Mouse (Mus musculus) Patski (cell line): ENCODE measurements at regions not wholly inside any gene's neighbourhood (a gene's known extent, or its start where the extent isn't known, plus 50 kb on each side); places are given as distances from the start of the nearest gene placed in this dataset.

Source experiments
- ATAC-seq: fragments of 100-300 bp; one replicate; pipeline ENCODE4 v1.8.0; 2021
- CTCF ChIA-PET: fragments of 350-600 bp; sonication (Branson Sonifier 250); formaldehyde crosslinking; loops from one replicate; lab custom pipeline; 2022; ENCODE audit warnings: inconsistent platforms; lab: Charles Lee
- POLR2A ChIA-PET: fragments of 350-600 bp; sonication (Branson Sonifier 250); formaldehyde crosslinking; loops from one replicate; lab custom pipeline; 2022; ENCODE audit warnings: antibody characterized with exemption, inconsistent platforms; lab: Charles Lee
- DNase-seq: peaks from one replicate; pipeline ENCODE4 v3.0.0-alpha.2; 2011; ENCODE audit warnings: low read depth, low spot score
- H3K27me3 ChIP-seq: fragments of 371-371 bp; one replicate; pipeline ENCODE4 v1.5.1; 2021
- CTCF ChIP-seq: fragments of 100-300 bp; IDR thresholded peaks from one replicate; pipeline ENCODE4 v1.5.1; 2021
- in situ Hi-C: fragments of 300-500 bp; cut with MboI; formaldehyde crosslinking; loops from 3 replicates; pipeline ENCODE4 v1.11.1; 2018; ENCODE audit warnings: low pct_unique_long_range_greater_than_20kb, mixed read lengths

- POLR2A ChIA-PET: no interaction called here
- ATAC-seq (no peak), DNase-seq (no peak)
- in situ Hi-C loops: no loop called here
- no peaks in the 10 kb centered on the region for H3K27me3 ChIP-seq
- no peak for TF ChIP-seq CTCF
- CTCF ChIA-PET: no interaction called here
Measured at GRCm38 (mm10) chr13:31481105-31481844, 74.7 kb upstream of the Foxq1 start.

- no peak for TF ChIP-seq CTCF
- ChIA-PET CTCF (interaction anchor here (1.7 kb wide), 1 partner anchor 10 kb away, joined by 7 read pairs; no protein-coding TSS in a partner anchor), POLR2A (no interaction called here)
- DNase-seq: no peak
- ATAC-seq: no peak
- in situ Hi-C loops: no loop called here
- no peaks in the 10 kb centered on the region for H3K27me3 ChIP-seq
Measured at GRCm38 (mm10) chr13:31486373-31486772, 69.6 kb upstream of the Foxq1 start.

DNA sequence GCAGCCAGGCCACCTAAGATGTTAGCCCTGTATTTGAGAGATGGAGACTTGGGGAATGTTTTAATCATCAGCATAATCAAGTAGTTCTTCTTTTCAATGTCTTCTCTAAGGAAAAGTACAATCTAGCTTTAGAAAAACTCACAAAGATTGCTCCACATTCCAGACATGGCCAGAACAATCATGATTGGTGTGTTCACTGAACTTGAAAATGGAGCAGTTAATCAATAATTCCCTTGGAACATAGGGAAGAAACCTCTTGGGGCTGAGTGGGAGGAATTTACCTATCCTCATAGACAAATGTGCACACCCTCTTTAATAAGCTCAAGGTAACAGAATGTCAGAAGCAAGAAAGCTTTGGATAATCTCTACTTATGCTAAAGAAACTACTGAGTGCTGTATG lies 67.7 kb upstream of the Foxq1 start:
- ChIA-PET CTCF (interaction anchor here (0.7 to 1.5 kb wide), 2 partner anchors 18 to 29 kb away, joined by 3 read pairs; no protein-coding TSS in a partner anchor), POLR2A (no interaction called here)
- ATAC-seq (no peak), DNase-seq (no peak)
- in situ Hi-C loops: no loop called here
- no peak for TF ChIP-seq CTCF
- no peaks in the 10 kb centered on the region for H3K27me3 ChIP-seq

DNA sequence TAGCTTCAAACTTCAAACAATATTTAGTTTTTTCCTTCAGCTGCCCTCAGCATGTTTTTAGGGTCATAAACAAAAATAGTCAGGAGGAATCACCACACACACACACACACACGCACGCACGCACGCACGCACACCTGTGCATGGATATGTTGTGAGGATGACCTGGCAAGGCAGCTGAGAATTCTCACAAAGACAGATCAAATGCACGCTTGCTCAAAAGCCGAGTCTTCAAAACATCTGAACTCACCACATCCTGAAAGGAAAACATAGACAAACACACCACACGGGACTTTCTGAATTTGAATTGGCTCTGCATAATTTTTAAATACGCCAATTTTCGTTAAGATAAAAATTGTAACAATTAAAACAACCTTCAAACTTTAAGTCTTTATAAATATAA lies 52.7 kb upstream of the Foxq1 start:
- in situ Hi-C loops: no loop called here
- TF ChIP-seq CTCF: no peak
- ChIA-PET CTCF (interaction anchor here (1.3 kb wide), 1 partner anchor 14 kb away, joined by 3 read pairs; no protein-coding TSS in a partner anchor), POLR2A (no interaction called here)
- DNase-seq (no peak), ATAC-seq (no peak)
- H3K27me3 ChIP-seq: no peaks in the 10 kb centered on the region

- H3K27me3 ChIP-seq: no peaks in the 10 kb centered on the region
- TF ChIP-seq CTCF: no peak
- DNase-seq (no peak), ATAC-seq (no peak)
- ChIA-PET CTCF (interaction anchor here (1.3 kb wide), 1 partner anchor 13 kb away, joined by 3 read pairs; no protein-coding TSS in a partner anchor), POLR2A (no interaction called here)
- in situ Hi-C loops: no loop called here
Measured at GRCm38 (mm10) chr13:31503832-31504231, 52.1 kb upstream of the Foxq1 start.

DNA sequence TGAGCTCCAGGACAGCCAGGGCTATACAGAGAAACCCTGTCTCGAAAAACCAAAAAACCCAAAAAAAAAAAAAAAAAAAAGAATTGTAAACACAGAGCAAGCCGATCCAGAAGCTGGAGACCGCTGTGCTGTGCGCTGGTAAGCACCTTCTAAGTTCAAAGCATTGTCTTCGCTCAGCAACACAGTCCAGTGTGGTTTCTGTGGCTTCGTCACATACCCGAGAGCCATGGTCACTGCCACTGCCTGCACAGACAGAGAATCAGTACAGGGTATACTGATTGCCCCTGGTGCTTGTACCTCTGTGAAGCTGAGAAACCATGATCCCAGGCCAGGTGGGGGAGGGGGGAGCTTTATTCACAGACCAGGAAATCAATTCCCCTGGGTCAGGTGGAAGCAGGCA lies 51.6 kb upstream of the Foxq1 start:
- no peak for DNase-seq
- TF ChIP-seq CTCF: no peak
- ChIA-PET POLR2A (no interaction called here), CTCF (interaction anchor here (1.7 kb wide), 1 partner anchor 12 kb away, joined by 7 read pairs; no protein-coding TSS in a partner anchor)
- in situ Hi-C loops: no loop called here
- no peaks in the 10 kb centered on the region for H3K27me3 ChIP-seq
- ATAC-seq: no peak

- TF ChIP-seq CTCF: no peak
- in situ Hi-C loops: no loop called here
- ChIA-PET CTCF (interaction anchor here (1.1 to 1.7 kb wide), 2 partner anchors 11 to 17 kb away, joined by 3 to 7 read pairs; no protein-coding TSS in a partner anchor), POLR2A (no interaction called here)
- no peaks in the 10 kb centered on the region for H3K27me3 ChIP-seq
- DNase-seq (no peak), ATAC-seq (no peak)
Measured at GRCm38 (mm10) chr13:31505386-31505785, 50.5 kb upstream of the Foxq1 start.
